31 mouse cellular contexts compared by ENCODE assay signal in genomic region chr8:119588321-119588720, GRCm38 (mm10). TPM values are rescaled to one million over a fixed set of nuclear protein-coding genes. Genes with fewer than 3 reads are reported as not detected.
DNase-seq lines count a peak whose midpoint lies in the region; ATAC-seq and TF ChIP-seq lines count a peak whose summit lies in the region.
"Had no signal": no experiment of that assay in that cellular context is flagged by ENCODE, and none has a peak within 500 bp of the region (broad histone marks: within the 10 kb centered on the region; RNA-seq: fewer than 3 reads in every experiment).

No protein-coding gene starts in this region.

- peak overlapping the region; percentile 86 for H3K27ac ChIP-seq in heart, embryonic 12.5 days (ENCODE audit: poor library complexity, severe bottlenecking)
- no peak overlapping the region for H3K27ac ChIP-seq in hindbrain, postnatal 0 days
- no peak overlapping the region for H3K27ac ChIP-seq in hindbrain, embryonic 10.5 days
- H3K27ac ChIP-seq in midbrain, embryonic 11.5 days (ENCODE audit: low read depth, low read length), result no peak overlapping the region
- no peak overlapping the region for H3K27ac ChIP-seq in midbrain, embryonic 16.5 days (ENCODE audit: low read length)
- no peak overlapping the region for H3K27ac ChIP-seq in forebrain, embryonic 10.5 days
- H3K27ac ChIP-seq: hindbrain, embryonic 12.5 days; limb, embryonic 10.5 days; liver, embryonic 15.5 days; lung, embryonic 15.5 days; neural tube, embryonic 15.5 days had no signal

- peaks cover 48% of the 10 kb centered on the region for H3K4me1 ChIP-seq in heart, embryonic 12.5 days (replicated peaks)
- no peaks in the 10 kb centered on the region for H3K4me1 ChIP-seq in hindbrain, postnatal 0 days (ENCODE audit: insufficient read depth, low read length)
- H3K4me1 ChIP-seq in hindbrain, embryonic 10.5 days (replicated peaks), result peaks cover 23% of the 10 kb centered on the region
- H3K4me1 ChIP-seq in midbrain, embryonic 11.5 days (ENCODE audit: control insufficient read depth, insufficient read depth, low read length), result no peaks in the 10 kb centered on the region
- H3K4me1 ChIP-seq in midbrain, embryonic 16.5 days (ENCODE audit: control insufficient read depth, insufficient read depth, low read length), result peaks cover 4% of the 10 kb centered on the region; the same call in 1 of the 2 replicates
- peaks cover 17% of the 10 kb centered on the region for H3K4me1 ChIP-seq in forebrain, embryonic 10.5 days
- H3K4me1 ChIP-seq: lung, embryonic 15.5 days had no signal

- 57% methylated on average over 4 of the region's 4 CpGs for WGBS in heart, embryonic 12.5 days
- WGBS in hindbrain, postnatal 0 days, result 54% methylated on average over 4 of the region's 4 CpGs
- 63% methylated on average over 4 of the region's 4 CpGs for WGBS in hindbrain, embryonic 10.5 days
- 65% methylated on average over 4 of the region's 4 CpGs for WGBS in midbrain, embryonic 11.5 days
- 69% methylated on average over 4 of the region's 4 CpGs for WGBS in midbrain, embryonic 16.5 days
- 77% methylated on average over 4 of the region's 4 CpGs for whole genome bisulfite sequencing in forebrain, embryonic 10.5 days

- peaks cover 8% of the 10 kb centered on the region; the same call in 1 of the 2 replicates for H3K27me3 ChIP-seq in heart, embryonic 12.5 days (replicated peaks)
- H3K27me3 ChIP-seq in hindbrain, postnatal 0 days (ENCODE audit: insufficient read depth, low read length), result no peaks in the 10 kb centered on the region
- H3K27me3 ChIP-seq in hindbrain, embryonic 10.5 days (ENCODE audit: insufficient read depth, poor library complexity, severe bottlenecking), result peaks cover 7% of the 10 kb centered on the region; the same call in 1 of the 2 replicates
- H3K27me3 ChIP-seq in midbrain, embryonic 11.5 days (ENCODE audit: control insufficient read depth, insufficient read depth, low read length), result no peaks in the 10 kb centered on the region
- H3K27me3 ChIP-seq in midbrain, embryonic 16.5 days (ENCODE audit: control insufficient read depth, insufficient read depth, low read depth, low read length), result no peaks in the 10 kb centered on the region
- peaks cover 10% of the 10 kb centered on the region for H3K27me3 ChIP-seq in forebrain, embryonic 10.5 days (ENCODE audit: poor library complexity, severe bottlenecking)
- H3K27me3 ChIP-seq: liver, embryonic 15.5 days; lung, embryonic 15.5 days; neural tube, embryonic 15.5 days had no signal

- ATAC-seq in heart, embryonic 12.5 days (ENCODE audit: insufficient number of reproducible peaks, low FRiP score), result no peak
- no peak for ATAC-seq in hindbrain, postnatal 0 days
- ATAC-seq in midbrain, embryonic 11.5 days (ENCODE audit: low FRiP score), result no peak; the same call in 1 of the 2 replicates
- ATAC-seq in midbrain, embryonic 16.5 days, result no peak
- ATAC-seq: activated CD4-positive, CD25-positive, alpha-beta regulatory T cell, adult 4 months; forebrain, postnatal 0 days had no signal

- H3K36me3 ChIP-seq in heart, embryonic 12.5 days, result no peaks in the 10 kb centered on the region
- no peaks in the 10 kb centered on the region for H3K36me3 ChIP-seq in hindbrain, postnatal 0 days (ENCODE audit: insufficient read depth, low read length)
- no peaks in the 10 kb centered on the region for H3K36me3 ChIP-seq in hindbrain, embryonic 10.5 days
- H3K36me3 ChIP-seq in midbrain, embryonic 11.5 days (ENCODE audit: control insufficient read depth, insufficient read depth, low read length), result no peaks in the 10 kb centered on the region
- H3K36me3 ChIP-seq in midbrain, embryonic 16.5 days (ENCODE audit: control insufficient read depth, insufficient read depth, low read length), result no peaks in the 10 kb centered on the region
- H3K36me3 ChIP-seq in forebrain, embryonic 10.5 days (replicated peaks), result no peaks in the 10 kb centered on the region
- H3K36me3 ChIP-seq: hindbrain, embryonic 12.5 days; limb, embryonic 10.5 days; liver, embryonic 15.5 days; lung, embryonic 15.5 days; neural tube, embryonic 15.5 days had no signal

- no peak overlapping the region; the same call in 1 of the 2 replicates for H3K9ac ChIP-seq in heart, embryonic 12.5 days
- no peak overlapping the region for H3K9ac ChIP-seq in hindbrain, postnatal 0 days (replicated peaks; ENCODE audit: low read length)
- H3K9ac ChIP-seq in midbrain, embryonic 11.5 days (ENCODE audit: low read length), result no peak overlapping the region
- H3K9ac ChIP-seq in midbrain, embryonic 16.5 days (ENCODE audit: low read depth, low read length), result no peak overlapping the region
- H3K9ac ChIP-seq: forebrain, postnatal 0 days; hindbrain, embryonic 12.5 days; liver, embryonic 15.5 days; lung, embryonic 15.5 days; neural tube, embryonic 15.5 days had no signal

- H3K9me3 ChIP-seq in heart, embryonic 12.5 days (replicated peaks), result no peaks in the 10 kb centered on the region; the same call in 1 of the 2 replicates
- no peaks in the 10 kb centered on the region for H3K9me3 ChIP-seq in hindbrain, postnatal 0 days (ENCODE audit: low read length)
- H3K9me3 ChIP-seq in hindbrain, embryonic 10.5 days, result no peaks in the 10 kb centered on the region
- no peaks in the 10 kb centered on the region for H3K9me3 ChIP-seq in midbrain, embryonic 11.5 days (ENCODE audit: control insufficient read depth, low read length)
- no peaks in the 10 kb centered on the region for H3K9me3 ChIP-seq in midbrain, embryonic 16.5 days (replicated peaks; ENCODE audit: control insufficient read depth, low read length, poor library complexity, severe bottlenecking)
- H3K9me3 ChIP-seq in forebrain, embryonic 10.5 days, result no peaks in the 10 kb centered on the region
- H3K9me3 ChIP-seq: hindbrain, embryonic 12.5 days; limb, embryonic 10.5 days; liver, embryonic 15.5 days; lung, embryonic 15.5 days; megakaryocyte, embryonic 14.5 days; neural tube, embryonic 15.5 days had no signal

- no peak for DNase-seq in heart, adult 11 months
- no peak for DNase-seq in hindbrain, postnatal 0 days (ENCODE audit: low spot score)
- no peak for DNase-seq in hindbrain, embryonic 10.5 days (ENCODE audit: low spot score)
- peak; percentile 6 for DNase-seq in midbrain, embryonic 11.5 days (ENCODE audit: low spot score, missing footprints)
- DNase-seq in forebrain, embryonic 10.5 days (ENCODE audit: extremely low spot score, low spot score), result no peak
- DNase-seq: adrenal gland, postnatal 10 days; cerebellum, adult 18-20 months; cerebellum, postnatal 14 days; forebrain, postnatal 0 days; gastrocnemius, postnatal 36 days; kidney, adult 2 months; kidney, postnatal 36 days; liver; lung, postnatal 36 days; right cerebral cortex, adult 18-20 months; right cerebral cortex, postnatal 4 days; thymus, postnatal 36 days had no signal

- TF ChIP-seq CTCF in hindbrain, postnatal 0 days (IDR thresholded peaks at IDR 0.05; ENCODE audit: low read depth), result peak; percentile 34

- no peak overlapping the region for H3K4me3 ChIP-seq in heart, embryonic 12.5 days
- H3K4me3 ChIP-seq in hindbrain, postnatal 0 days (ENCODE audit: low read length), result no peak overlapping the region
- H3K4me3 ChIP-seq in hindbrain, embryonic 10.5 days, result no peak overlapping the region
- no peak overlapping the region for H3K4me3 ChIP-seq in midbrain, embryonic 11.5 days (ENCODE audit: low read depth, low read length)
- no peak overlapping the region for H3K4me3 ChIP-seq in midbrain, embryonic 16.5 days (ENCODE audit: low read depth, low read length)
- H3K4me3 ChIP-seq in forebrain, embryonic 10.5 days, result no peak overlapping the region
- H3K4me3 ChIP-seq: hindbrain, embryonic 12.5 days; limb, embryonic 10.5 days; liver, embryonic 15.5 days; lung, embryonic 15.5 days; neural tube, embryonic 15.5 days had no signal

- H3K4me2 ChIP-seq in heart, embryonic 12.5 days, result peak overlapping the region; percentile 37
- H3K4me2 ChIP-seq in hindbrain, postnatal 0 days (ENCODE audit: low read depth, low read length), result no peak overlapping the region
- no peak overlapping the region for H3K4me2 ChIP-seq in midbrain, embryonic 11.5 days
- H3K4me2 ChIP-seq in midbrain, embryonic 16.5 days (ENCODE audit: low read length), result no peak overlapping the region
- H3K4me2 ChIP-seq: hindbrain, embryonic 12.5 days; liver, embryonic 15.5 days; lung, embryonic 15.5 days; neural tube, embryonic 15.5 days had no signal

RNA-seq across cellular contexts. Expression of gene Dnaaf1, which starts 13.3 kb away (rescaled TPM):
- 0.18 and 0.23 TPM in 2 replicates for polyA plus RNA-seq in heart, embryonic 12.5 days (2016; fragmentation: Nextera tagmentation; extraction: Ambion mirVana)
- 0.04 TPM in 1 of 2 replicates, not detected in the other for total RNA-seq in hindbrain, postnatal 0 days (2014; rRNA removed)
- polyA plus RNA-seq in hindbrain, postnatal 0 days (2015; fragmentation: Nextera tagmentation; extraction: Ambion mirVana), result 0.42 and 0.48 TPM in 2 replicates
- polyA plus RNA-seq in hindbrain, embryonic 10.5 days (2016; fragmentation: Nextera tagmentation; extraction: Ambion mirVana), result 0.39 and 1.3 TPM in 2 replicates
- polyA plus RNA-seq in midbrain, embryonic 11.5 days (2014; fragmentation: Nextera tagmentation; extraction: Ambion mirVana), result 0.19 TPM in 1 of 2 replicates, not detected in the other
- 0.75 and 0.83 TPM in 2 replicates for polyA plus RNA-seq in midbrain, embryonic 16.5 days (2015; fragmentation: Nextera tagmentation; extraction: Ambion mirVana)
- polyA plus RNA-seq in forebrain, embryonic 10.5 days (2016; fragmentation: Nextera tagmentation; extraction: Ambion mirVana), result 0.11 TPM in 1 of 2 replicates, not detected in the other
- total RNA-seq: adrenal gland, postnatal 10 days; forebrain, postnatal 0 days; gastrocnemius, postnatal 36 days had no signal
- polyA plus RNA-seq: activated CD4-positive, CD25-positive, alpha-beta regulatory T cell, adult 4 months; embryonic facial prominence, embryonic 11.5 days; forebrain, embryonic 11.5 days had no signal

RNA-seq across cellular contexts. Expression of gene Hsdl1, which starts 13.3 kb away (rescaled TPM):
- polyA plus RNA-seq in heart, embryonic 12.5 days (2016; fragmentation: Nextera tagmentation; extraction: Ambion mirVana), result 38.3 and 41.9 TPM in 2 replicates
- 127 and 144 TPM in 2 replicates for total RNA-seq in hindbrain, postnatal 0 days (2014; rRNA removed)
- polyA plus RNA-seq in hindbrain, postnatal 0 days (2015; fragmentation: Nextera tagmentation; extraction: Ambion mirVana), result 114 and 126 TPM in 2 replicates
- polyA plus RNA-seq in hindbrain, embryonic 10.5 days (2016; fragmentation: Nextera tagmentation; extraction: Ambion mirVana), result 65.1 and 78.0 TPM in 2 replicates
- 76.2 and 86.7 TPM in 2 replicates for polyA plus RNA-seq in midbrain, embryonic 11.5 days (2014; fragmentation: Nextera tagmentation; extraction: Ambion mirVana)
- 197 and 206 TPM in 2 replicates for polyA plus RNA-seq in midbrain, embryonic 16.5 days (2015; fragmentation: Nextera tagmentation; extraction: Ambion mirVana)
- polyA plus RNA-seq in forebrain, embryonic 10.5 days (2016; fragmentation: Nextera tagmentation; extraction: Ambion mirVana), result 61.9 and 66.0 TPM in 2 replicates

RNA-seq across cellular contexts. Expression of gene Taf1c, which starts 16.7 kb away (rescaled TPM):
- polyA plus RNA-seq in heart, embryonic 12.5 days (2016; fragmentation: Nextera tagmentation; extraction: Ambion mirVana), result 8.1 and 8.6 TPM in 2 replicates
- total RNA-seq in hindbrain, postnatal 0 days (2014; rRNA removed), result 19.8 and 29.7 TPM in 2 replicates
- 7.9 and 9.4 TPM in 2 replicates for polyA plus RNA-seq in hindbrain, postnatal 0 days (2015; fragmentation: Nextera tagmentation; extraction: Ambion mirVana)
- 16.8 and 17.4 TPM in 2 replicates for polyA plus RNA-seq in hindbrain, embryonic 10.5 days (2016; fragmentation: Nextera tagmentation; extraction: Ambion mirVana)
- polyA plus RNA-seq in midbrain, embryonic 11.5 days (2014; fragmentation: Nextera tagmentation; extraction: Ambion mirVana), result 11.1 and 13.4 TPM in 2 replicates
- 14.3 and 14.6 TPM in 2 replicates for polyA plus RNA-seq in midbrain, embryonic 16.5 days (2015; fragmentation: Nextera tagmentation; extraction: Ambion mirVana)
- polyA plus RNA-seq in forebrain, embryonic 10.5 days (2016; fragmentation: Nextera tagmentation; extraction: Ambion mirVana), result 17.0 and 18.5 TPM in 2 replicates

RNA-seq across cellular contexts. Expression of gene Adad2, which starts 24.2 kb away (rescaled TPM):
- polyA plus RNA-seq in heart, embryonic 12.5 days (2016; fragmentation: Nextera tagmentation; extraction: Ambion mirVana), result 0.09 TPM in 1 of 2 replicates, not detected in the other
- total RNA-seq in hindbrain, postnatal 0 days (2014; rRNA removed), result 0.63 and 1.0 TPM in 2 replicates
- polyA plus RNA-seq in hindbrain, postnatal 0 days (2015; fragmentation: Nextera tagmentation; extraction: Ambion mirVana), result 0.11 TPM in 1 of 2 replicates, not detected in the other
- polyA plus RNA-seq in hindbrain, embryonic 10.5 days (2016; fragmentation: Nextera tagmentation; extraction: Ambion mirVana), result 0.16 and 0.41 TPM in 2 replicates
- 0.11 and 0.27 TPM in 2 replicates for polyA plus RNA-seq in midbrain, embryonic 11.5 days (2014; fragmentation: Nextera tagmentation; extraction: Ambion mirVana)
- 0.10 and 0.19 TPM in 2 replicates for polyA plus RNA-seq in midbrain, embryonic 16.5 days (2015; fragmentation: Nextera tagmentation; extraction: Ambion mirVana)
- 0.10 and 0.16 TPM in 2 replicates for polyA plus RNA-seq in forebrain, embryonic 10.5 days (2016; fragmentation: Nextera tagmentation; extraction: Ambion mirVana)
- total RNA-seq: adrenal gland, postnatal 10 days; forebrain, postnatal 0 days; MEL had no signal
- polyA plus RNA-seq: activated CD4-positive, CD25-positive, alpha-beta regulatory T cell, adult 4 months; C2C12; forebrain, embryonic 11.5 days; kidney, adult 2 months; limb, embryonic 10.5 days; liver, embryonic 15.5 days; lung, embryonic 15.5 days; stomach, embryonic 14.5 days had no signal

RNA-seq across cellular contexts. Expression of gene Mbtps1, which starts 29.8 kb away (rescaled TPM):
- polyA plus RNA-seq in heart, embryonic 12.5 days (2016; fragmentation: Nextera tagmentation; extraction: Ambion mirVana), result 98.5 and 99.4 TPM in 2 replicates
- 52.9 and 90.6 TPM in 2 replicates for total RNA-seq in hindbrain, postnatal 0 days (2014; rRNA removed)
- polyA plus RNA-seq in hindbrain, postnatal 0 days (2015; fragmentation: Nextera tagmentation; extraction: Ambion mirVana), result 42.6 and 44.9 TPM in 2 replicates
- 104 and 107 TPM in 2 replicates for polyA plus RNA-seq in hindbrain, embryonic 10.5 days (2016; fragmentation: Nextera tagmentation; extraction: Ambion mirVana)
- polyA plus RNA-seq in midbrain, embryonic 11.5 days (2014; fragmentation: Nextera tagmentation; extraction: Ambion mirVana), result 83.3 and 84.6 TPM in 2 replicates
- 51.4 and 61.3 TPM in 2 replicates for polyA plus RNA-seq in midbrain, embryonic 16.5 days (2015; fragmentation: Nextera tagmentation; extraction: Ambion mirVana)
- 106 TPM in 2 replicates for polyA plus RNA-seq in forebrain, embryonic 10.5 days (2016; fragmentation: Nextera tagmentation; extraction: Ambion mirVana)
